Mouse (Mus musculus) bone marrow macrophage, adult 2 months (primary cell): Measurements from ENCODE around the gene Zgpat. TPM values are rescaled to one million over a fixed set of nuclear protein-coding genes. Genes with fewer than 3 reads are reported as not detected.

Experiments
- H3K27ac ChIP-seq: 2 replicates; pipeline ENCODE4 v1.5.1; 2012; ENCODE audit warnings: low read depth, low read length; ENCODE audit not compliant: insufficient read depth
- H3K4me1 ChIP-seq: 2 replicates; pipeline ENCODE4 v1.6.1; 2012; ENCODE audit warnings: low read length; ENCODE audit not compliant: control insufficient read depth, insufficient read depth
- H3K4me3 ChIP-seq: 2 replicates; pipeline ENCODE4 v1.5.1; 2012; ENCODE audit warnings: mild to moderate bottlenecking, low read length, moderate library complexity; ENCODE audit not compliant: insufficient read depth
- CTCF ChIP-seq: IDR thresholded peaks from 2 replicates; pipeline ENCODE4 v1.5.1; 2012; ENCODE audit warnings: low read depth, mild to moderate bottlenecking, low read length, moderate library complexity
- POLR2A ChIP-seq: IDR thresholded peaks from 2 replicates; pipeline ENCODE4 v1.6.1; 2012; ENCODE audit warnings: mild to moderate bottlenecking, low read depth, low read length, borderline replicate concordance
- polyA plus RNA-seq: library from polyadenylated mRNA; stranded (reverse); fragments of >200 nt; gene quantifications from 2 replicates; pipeline ENCODE4 v1.2.4, GENCODE M21; 2012; ENCODE audit not compliant: missing spikeins, insufficient read depth, insufficient read length

Gene Zgpat
- polyA plus RNA-seq, 1 experiment, result 22.5 TPM

DNA sequence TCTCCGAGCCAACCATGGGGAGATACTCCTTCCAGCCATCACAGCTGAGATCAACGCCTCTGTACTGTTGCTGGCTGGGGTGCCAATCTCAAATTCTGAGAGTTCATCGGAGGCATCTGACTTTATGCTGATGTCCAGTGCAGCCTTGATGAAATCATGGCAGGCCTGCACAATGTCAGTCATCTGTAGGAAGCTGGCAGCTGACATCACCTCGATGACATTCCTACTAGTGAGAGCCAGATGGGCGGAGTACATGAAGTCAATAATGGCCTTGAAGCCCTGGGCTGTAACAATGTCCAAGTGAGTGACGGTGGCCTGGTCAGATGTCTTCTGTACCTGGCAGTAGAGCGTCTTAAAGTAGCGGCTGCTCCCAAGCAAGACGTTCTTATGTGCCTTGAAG lies 59.1 kb downstream of the Zgpat start:
- H3K27ac ChIP-seq, result no peak overlapping the region
- H3K4me3 ChIP-seq, result no peak overlapping the region
- no peaks in the 10 kb centered on the region for H3K4me1 ChIP-seq
- no peak for TF ChIP-seq POLR2A
- no peak for TF ChIP-seq CTCF

Other genes with a start within 250 kb of the Zgpat start
- gene Kcnq2, start 229.6 kb upstream of the Zgpat start, polyA plus RNA-seq, result not detected in 2 replicates
- 0.39 TPM in 1 of 2 replicates, not detected in the other for gene Eef1a2, start 207.9 kb upstream of the Zgpat start, polyA plus RNA-seq
- 46.1 and 47.5 TPM in 2 replicates for gene Ppdpf, start 177.7 kb upstream of the Zgpat start, polyA plus RNA-seq
- gene Ptk6, start 162.1 kb upstream of the Zgpat start, polyA plus RNA-seq, result not detected in 2 replicates
- not detected in 2 replicates for gene Srms, start 151.7 kb upstream of the Zgpat start, polyA plus RNA-seq
- gene Fndc11, start 144.9 kb upstream of the Zgpat start, polyA plus RNA-seq, result not detected in 2 replicates
- 11.2 and 13.3 TPM in 2 replicates for gene Helz2, start 122.9 kb upstream of the Zgpat start, polyA plus RNA-seq
- 11.4 and 16.4 TPM in 2 replicates for gene Gmeb2, start 76.9 kb upstream of the Zgpat start, polyA plus RNA-seq
- not detected in 2 replicates for gene Stmn3, start 50.4 kb upstream of the Zgpat start, polyA plus RNA-seq
- 17.1 and 27.3 TPM in 2 replicates for gene Rtel1, start 45.2 kb upstream of the Zgpat start, polyA plus RNA-seq
- gene Arfrp1, start 476 bp downstream of the Zgpat start, polyA plus RNA-seq, result 41.3 and 47.7 TPM in 2 replicates
- 10.9 and 15.7 TPM in 2 replicates for gene Lime1, start 15.2 kb downstream of the Zgpat start, polyA plus RNA-seq
- gene Zbtb46, start 94.5 kb downstream of the Zgpat start, polyA plus RNA-seq, result 0.11 and 0.55 TPM in 2 replicates
- not detected in 2 replicates for gene Abhd16b, start 128.3 kb downstream of the Zgpat start, polyA plus RNA-seq
- 61.9 and 65.6 TPM in 2 replicates for gene Tpd52l2, start 132.2 kb downstream of the Zgpat start, polyA plus RNA-seq
- gene Dnajc5, start 155.6 kb downstream of the Zgpat start, polyA plus RNA-seq, result 66.3 and 71.7 TPM in 2 replicates
- gene Uckl1, start 220.0 kb downstream of the Zgpat start, polyA plus RNA-seq, result 108 and 113 TPM in 2 replicates
- 38.1 and 45.7 TPM in 2 replicates for gene Prpf6, start 226.9 kb downstream of the Zgpat start, polyA plus RNA-seq
- 18.6 and 23.0 TPM in 2 replicates for gene Zfp512b, start 227.9 kb downstream of the Zgpat start, polyA plus RNA-seq
- gene Samd10, start 234.3 kb downstream of the Zgpat start, polyA plus RNA-seq, result 5.0 and 5.3 TPM in 2 replicates